Mouse (Mus musculus) 3T3-L1 (cell line): ENCODE measurements around the gene Nol4l.

Source experiments
- DNase-seq: peaks from one replicate; pipeline ENCODE4 v3.0.0-alpha.2; 2015; ENCODE audit warnings: low read depth, low spot score

The Nol4l gene

GRCm38 (mm10) chr2:153543911-153544730, 14.3 kb upstream of the Nol4l start:
- peak; percentile 12 for DNase-seq

- peak; percentile 84 for DNase-seq
Observed at GRCm38 (mm10) chr2:153542936-153543668, 13.3 kb upstream of the Nol4l start.

GRCm38 (mm10) chr2:153538898-153539297, 9.1 kb upstream of the Nol4l start:
- no peak for DNase-seq

GRCm38 (mm10) chr2:153533981-153534380, 4.2 kb upstream of the Nol4l start:
- no peak for DNase-seq

GRCm38 (mm10) chr2:153530948-153531347, 1.2 kb upstream of the Nol4l start:
- DNase-seq = no peak

- no peak for DNase-seq
Observed at GRCm38 (mm10) chr2:153529365-153529781, 398 bp downstream of the Nol4l start.

GRCm38 (mm10) chr2:153528571-153529364, 1.0 kb downstream of the Nol4l start:
- DNase-seq = no peak

GRCm38 (mm10) chr2:153527580-153528531, 1.9 kb downstream of the Nol4l start:
- DNase-seq = no peak

GRCm38 (mm10) chr2:153526850-153527530, 2.8 kb downstream of the Nol4l start:
- DNase-seq = no peak

- DNase-seq = no peak
Observed at GRCm38 (mm10) chr2:153525906-153526311, 3.9 kb downstream of the Nol4l start.

GRCm38 (mm10) chr2:153524727-153525126, 5.0 kb downstream of the Nol4l start:
- DNase-seq = no peak

GRCm38 (mm10) chr2:153523656-153524055, 6.1 kb downstream of the Nol4l start:
- DNase-seq = no peak

- DNase-seq = no peak
Observed at GRCm38 (mm10) chr2:153523143-153523542, 6.6 kb downstream of the Nol4l start.

- no peak for DNase-seq
Observed at GRCm38 (mm10) chr2:153522270-153522669, 7.5 kb downstream of the Nol4l start.

- DNase-seq = peak; percentile 15
Observed at GRCm38 (mm10) chr2:153520057-153520456, 9.7 kb downstream of the Nol4l start.

GRCm38 (mm10) chr2:153516961-153517360, 12.8 kb downstream of the Nol4l start:
- no peak for DNase-seq

GRCm38 (mm10) chr2:153515582-153515981, 14.2 kb downstream of the Nol4l start:
- DNase-seq = no peak

- no peak for DNase-seq
Observed at GRCm38 (mm10) chr2:153514497-153515380, 15.0 kb downstream of the Nol4l start.

- no peak for DNase-seq
Observed at GRCm38 (mm10) chr2:153513983-153514382, 15.8 kb downstream of the Nol4l start.
